Mouse (Mus musculus) heart, adult 2 months (tissue): ENCODE results near the gene Tes3-ps. TPM values are rescaled to one million over a fixed set of nuclear protein-coding genes. Genes with fewer than 3 reads are reported as not detected.
A peak's percentile ranks its signal among the peaks of the same experiment; 100 is the strongest.

Source experiments
- DNase-seq, 2 experiments: peaks; one replicate each; pipeline ENCODE4 v3.0.0; 2021
- H3K27ac ChIP-seq: fragments of 200-600 bp; 2 replicates; pipeline ENCODE4 v1.8.1; 2022
- H3K27me3 ChIP-seq: fragments of 200-500 bp; 2 replicates; pipeline ENCODE4 v1.6.1; 2012; ENCODE audit warnings: mild to moderate bottlenecking, low read length, inconsistent platforms, mixed read lengths; ENCODE audit not compliant: control insufficient read depth, insufficient read depth
- H3K36me3 ChIP-seq: fragments of 200-500 bp; 2 replicates; pipeline ENCODE4 v1.6.1; 2012; ENCODE audit warnings: low read length, inconsistent platforms; ENCODE audit not compliant: control insufficient read depth, insufficient read depth
- H3K4me1 ChIP-seq: fragments of 200-500 bp; 2 replicates; pipeline ENCODE4 v1.6.1; 2011; ENCODE audit warnings: low read length; ENCODE audit not compliant: control insufficient read depth, insufficient read depth
- H3K4me3 ChIP-seq: fragments of 200-600 bp; 2 replicates; pipeline ENCODE4 v1.8.1; 2022
- H3K79me2 ChIP-seq: fragments of 200-500 bp; replicated peaks from 2 replicates; pipeline ENCODE4 v1.6.1; 2012; ENCODE audit warnings: mild to moderate bottlenecking, inconsistent platforms, low read length, moderate library complexity, mixed read lengths; ENCODE audit not compliant: control insufficient read depth, insufficient read depth
- H3K9ac ChIP-seq: fragments of 200-500 bp; 2 replicates; pipeline ENCODE4 v1.6.1; 2012; ENCODE audit warnings: low read depth, mild to moderate bottlenecking, control low read depth, inconsistent platforms, low read length, mixed read lengths
- CTCF ChIP-seq: fragments of 200-600 bp; IDR thresholded peaks from 2 replicates; pipeline ENCODE4 v1.8.1; 2022; ENCODE audit warnings: antibody characterized with exemption, mild to moderate bottlenecking, moderate library complexity
- EP300 ChIP-seq: fragments of 200-500 bp; IDR thresholded peaks from 2 replicates; pipeline ENCODE4 v1.6.1; 2011; ENCODE audit warnings: low read depth, low read length, control low read depth; ENCODE audit not compliant: insufficient read depth
- POLR2A ChIP-seq: fragments of 200-500 bp; IDR thresholded peaks from 2 replicates; pipeline ENCODE4 v1.6.1; 2011; ENCODE audit warnings: mild to moderate bottlenecking, low read depth, low read length, control low read depth; ENCODE audit not compliant: insufficient read depth
- WGBS: fragments of 180-500 bp; shearing (Covaris S2); methylation state at CpG from one replicate; pipeline ENCODE4 v1.1.7; 2018; 5-methylcytosine and 5-hydroxymethylcytosine counted together
- intact Hi-C: fragments of 180-260 bp; cut with DNase I; formaldehyde crosslinking; loops from one replicate; pipeline ENCODE4 v1.15.1; 2025
- polyA plus RNA-seq: library from polyadenylated mRNA; depleted of rRNA; stranded (reverse); fragments of >200 nt; gene quantifications from 2 replicates; pipeline ENCODE4 v1.2.3, GENCODE M21; 2012
- total RNA-seq, 2 experiments: library from RNA; stranded (reverse); gene quantifications; 2 replicates each; pipeline ENCODE4 v1.2.3; 2021

Tes3-ps gene
- total and polyA plus RNA-seq, 3 experiments, result 0.08 to 1.4 (median 0.99) TPM

DNA sequence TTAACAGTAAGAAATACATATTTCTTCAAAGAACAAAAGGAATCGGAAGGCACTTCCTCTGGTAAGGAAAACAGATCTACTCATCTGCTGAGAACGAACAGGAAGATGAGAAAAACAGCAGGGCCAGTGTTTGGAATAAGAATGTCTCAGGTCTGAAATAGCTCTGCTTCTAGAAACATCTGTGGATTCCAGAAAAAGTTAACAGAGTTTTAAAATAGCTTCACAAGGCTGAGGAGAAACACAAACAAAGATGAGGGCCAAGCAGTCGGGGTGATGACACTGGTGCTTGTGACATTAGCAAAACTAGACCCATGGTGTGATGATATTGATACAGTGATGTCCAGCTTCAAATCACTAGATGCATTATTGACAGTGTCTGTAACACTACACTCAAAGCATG is 14.1 kb downstream of the Tes3-ps start:
- Histone ChIP-seq H3K27ac (peak overlapping the region; percentile 93), H3K79me2 (no peaks in the 10 kb centered on the region), H3K27me3 (no peaks in the 10 kb centered on the region), H3K4me1 (peaks cover 10% of the 10 kb centered on the region), H3K36me3 (peaks cover 19% of the 10 kb centered on the region), H3K4me3 (peak overlapping the region; percentile 9; the same call in 1 of the 2 replicates), H3K9ac (no peak overlapping the region)
- peak in 1 of 2 experiments; percentile 21 for DNase-seq
- TF ChIP-seq POLR2A (peak; percentile 42; the same call in 1 of the 2 replicates), CTCF (no peak), EP300 (no peak)
- intact Hi-C loops, result loop anchor here (2.0 to 10.0 kb wide), 3 partner anchors 26 to 142 kb away; no protein-coding TSS in a partner anchor
- 23% methylated on average over 3 of the region's 3 CpGs for WGBS

DNA sequence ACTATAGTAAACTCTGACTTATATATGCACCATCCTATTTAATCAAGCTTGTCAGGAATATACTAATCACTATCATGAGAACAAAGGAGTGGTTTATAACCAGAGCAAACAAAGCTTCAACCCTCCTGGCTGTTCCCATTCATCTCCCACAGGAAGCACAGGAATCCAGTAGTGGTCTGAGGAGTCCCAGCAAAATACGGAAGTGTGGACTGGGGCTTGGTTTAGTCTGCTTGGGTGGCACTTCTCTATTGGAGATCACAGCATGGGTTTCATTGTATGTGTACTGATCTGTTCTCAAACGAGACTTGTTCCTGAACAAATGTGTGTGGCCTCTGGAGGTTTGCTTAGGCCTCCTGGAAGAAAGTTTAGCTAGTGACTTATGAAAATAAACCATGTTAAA is 25.6 kb downstream of the Tes3-ps start:
- Histone ChIP-seq H3K27ac (no peak overlapping the region), H3K27me3 (no peaks in the 10 kb centered on the region), H3K4me1 (peaks cover 7% of the 10 kb centered on the region), H3K9ac (no peak overlapping the region), H3K4me3 (no peak overlapping the region), H3K36me3 (peaks cover 15% of the 10 kb centered on the region), H3K79me2 (no peaks in the 10 kb centered on the region)
- no peak for TF ChIP-seq CTCF
- no peak for TF ChIP-seq EP300
- TF ChIP-seq POLR2A, result no peak
- WGBS, result 51% methylated on average over 2 of the region's 2 CpGs
- no peak for DNase-seq
- intact Hi-C loops, result loop anchor here (10.0 kb wide), 1 partner anchor 64 kb away; no protein-coding TSS in a partner anchor

- H3K9ac ChIP-seq, result no peak overlapping the region
- 79% methylated on average over 2 of the region's 2 CpGs for WGBS
- H3K36me3 ChIP-seq, result peaks cover 3% of the 10 kb centered on the region; the same call in 1 of the 2 replicates
- no peak for DNase-seq
- intact Hi-C loops, result no loop called here
- H3K4me3 ChIP-seq, result no peak overlapping the region
- no peaks in the 10 kb centered on the region for H3K79me2 ChIP-seq
- no peak for TF ChIP-seq CTCF
- no peak for TF ChIP-seq EP300
- no peak for TF ChIP-seq POLR2A
- H3K4me1 ChIP-seq, result no peaks in the 10 kb centered on the region
- no peak overlapping the region for H3K27ac ChIP-seq
- no peaks in the 10 kb centered on the region for H3K27me3 ChIP-seq
These were observed 33.1 kb downstream of the Tes3-ps start for GRCm38 (mm10) chr13:49526235-49526634.

DNA sequence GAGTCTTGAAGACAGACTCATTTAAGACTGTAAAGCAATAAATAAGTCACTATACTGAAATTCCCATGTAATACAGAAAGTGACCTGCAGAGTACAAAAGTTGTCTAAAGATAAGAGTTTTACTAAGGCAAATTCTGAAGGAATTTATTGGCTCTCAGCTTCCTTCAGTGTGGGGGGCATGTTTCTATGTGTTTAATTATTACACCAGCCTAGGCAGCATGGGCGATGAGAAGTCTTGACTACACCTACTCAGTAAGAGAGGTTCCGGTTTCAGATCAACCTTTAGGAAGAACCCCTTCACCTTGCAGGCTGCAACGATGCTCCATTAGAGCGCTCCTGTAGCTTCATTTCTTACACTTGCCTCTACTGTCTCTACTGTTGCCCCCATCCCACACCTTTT is 37.5 kb downstream of the Tes3-ps start:
- no peaks in the 10 kb centered on the region for H3K4me1 ChIP-seq
- 94% methylated on average over 4 of the region's 4 CpGs for WGBS
- no peaks in the 10 kb centered on the region for H3K36me3 ChIP-seq
- H3K4me3 ChIP-seq, result no peak overlapping the region
- no peak overlapping the region for H3K9ac ChIP-seq
- TF ChIP-seq CTCF (0 out of 2 replicates have a peak, but pooled peaks have one; percentile 17), EP300 (no peak)
- DNase-seq, result no peak
- no peak overlapping the region for H3K27ac ChIP-seq
- no peaks in the 10 kb centered on the region for H3K27me3 ChIP-seq
- intact Hi-C loops, result no loop called here
- no peaks in the 10 kb centered on the region for H3K79me2 ChIP-seq

- no peak overlapping the region for H3K27ac ChIP-seq
- WGBS, result 96% methylated on average over 1 of the region's 1 CpGs
- DNase-seq, result no peak
These were observed 43.8 kb downstream of the Tes3-ps start for GRCm38 (mm10) chr13:49536946-49537345.

GRCm38 (mm10) chr13:49538693-49539092 is 45.6 kb downstream of the Tes3-ps start:
- Histone ChIP-seq H3K27ac (no peak overlapping the region; the same call in 1 of the 2 replicates), H3K4me1 (no peaks in the 10 kb centered on the region; the same call in 1 of the 2 replicates), H3K79me2 (no peaks in the 10 kb centered on the region), H3K9ac (no peak overlapping the region), H3K36me3 (no peaks in the 10 kb centered on the region), H3K27me3 (no peaks in the 10 kb centered on the region), H3K4me3 (no peak overlapping the region)
- intact Hi-C loops, result no loop called here
- WGBS, result 86% methylated on average over 1 of the region's 1 CpGs
- TF ChIP-seq POLR2A (no peak), EP300 (no peak), CTCF (no peak)
- no peak for DNase-seq

More at GRCm38 (mm10) chr13:49536946-49537345, 43.8 kb downstream of the Tes3-ps start:
- H3K4me1 ChIP-seq, result no peaks in the 10 kb centered on the region; the same call in 1 of the 2 replicates
- no peaks in the 10 kb centered on the region for H3K36me3 ChIP-seq
- H3K27me3 ChIP-seq, result no peaks in the 10 kb centered on the region
- TF ChIP-seq CTCF, result no peak
- TF ChIP-seq POLR2A, result no peak
- no peak for TF ChIP-seq EP300
- no peak overlapping the region for H3K4me3 ChIP-seq
- intact Hi-C loops, result no loop called here
- no peaks in the 10 kb centered on the region for H3K79me2 ChIP-seq
- H3K9ac ChIP-seq, result no peak overlapping the region
